30 mouse cellular contexts compared by ENCODE assay signal in the genomic region with DNA sequence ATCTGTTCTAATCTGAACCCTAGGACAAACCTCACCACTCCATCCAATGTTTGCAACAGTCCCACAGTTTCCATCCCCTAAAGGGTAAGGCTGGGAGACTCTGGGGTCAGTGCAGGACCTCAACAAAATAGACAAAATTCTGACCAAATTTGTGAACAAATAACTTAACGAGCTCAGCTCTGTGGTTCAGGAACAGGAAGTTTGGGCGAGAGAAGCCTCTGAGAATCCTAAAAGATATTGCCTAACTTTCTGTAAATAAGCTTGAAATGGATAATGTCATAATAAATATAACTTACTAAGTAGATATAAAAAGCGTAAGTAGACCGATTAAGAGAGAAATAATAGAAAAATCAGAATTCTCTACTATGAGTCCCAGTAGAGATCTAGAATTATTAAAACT.
DNase-seq lines count a peak whose midpoint lies in the region; ATAC-seq and TF ChIP-seq lines count a peak whose summit lies in the region.
"Had no signal": no experiment of that assay in that cellular context is flagged by ENCODE, and none has a peak within 500 bp of the region (broad histone marks: within the 10 kb centered on the region; RNA-seq: fewer than 3 reads in every experiment).

No protein-coding gene starts in this region.

- H3K4me2 ChIP-seq in hindbrain, postnatal 0 days (ENCODE audit: low read depth, low read length), result no peak overlapping the region
- H3K4me2 ChIP-seq in kidney, embryonic 15.5 days, result no peak overlapping the region
- H3K4me2 ChIP-seq: embryonic facial prominence, embryonic 13.5 days; embryonic facial prominence, embryonic 15.5 days; forebrain, embryonic 12.5 days had no signal

- TF ChIP-seq POLR2A in bone marrow macrophage, adult 2 months (IDR thresholded peaks at IDR 0.05; ENCODE audit: borderline replicate concordance, low read depth, low read length), result no peak

- WGBS in hindbrain, postnatal 0 days, result 89% methylated on average over 4 of the region's 4 CpGs
- 85% methylated on average over 4 of the region's 4 CpGs for WGBS in kidney, embryonic 15.5 days

- peak overlapping the region; percentile 51; the same call in 1 of the 2 replicates for H3K27ac ChIP-seq in bone marrow macrophage, adult 2 months (ENCODE audit: insufficient read depth, low read depth, low read length)
- H3K27ac ChIP-seq in hindbrain, postnatal 0 days, result no peak overlapping the region
- no peak overlapping the region for H3K27ac ChIP-seq in kidney, embryonic 15.5 days
- H3K27ac ChIP-seq: embryonic facial prominence, embryonic 13.5 days; embryonic facial prominence, embryonic 15.5 days; forebrain, embryonic 10.5 days; forebrain, embryonic 12.5 days had no signal

- no peaks in the 10 kb centered on the region for H3K9me3 ChIP-seq in hindbrain, postnatal 0 days (ENCODE audit: low read length)
- no peaks in the 10 kb centered on the region for H3K9me3 ChIP-seq in kidney, embryonic 15.5 days (replicated peaks)
- H3K9me3 ChIP-seq: embryonic facial prominence, embryonic 13.5 days; embryonic facial prominence, embryonic 15.5 days; forebrain, embryonic 10.5 days; forebrain, embryonic 12.5 days; G1E had no signal

- H3K27me3 ChIP-seq in hindbrain, postnatal 0 days (ENCODE audit: insufficient read depth, low read length), result no peaks in the 10 kb centered on the region
- H3K27me3 ChIP-seq in kidney, embryonic 15.5 days, result peaks cover 9% of the 10 kb centered on the region; the same call in 1 of the 2 replicates
- H3K27me3 ChIP-seq: CH12.LX; embryonic facial prominence, embryonic 13.5 days; embryonic facial prominence, embryonic 15.5 days; forebrain, embryonic 12.5 days; Patski had no signal

- H3K4me1 ChIP-seq in bone marrow macrophage, adult 2 months (ENCODE audit: control insufficient read depth, insufficient read depth, low read length), result peaks cover 11% of the 10 kb centered on the region
- H3K4me1 ChIP-seq in hindbrain, postnatal 0 days (ENCODE audit: insufficient read depth, low read length), result no peaks in the 10 kb centered on the region
- H3K4me1 ChIP-seq in kidney, embryonic 15.5 days, result 0 out of 2 replicates have a peak, but pooled peaks cover 4% of the 10 kb centered on the region
- H3K4me1 ChIP-seq: embryonic facial prominence, embryonic 13.5 days; embryonic facial prominence, embryonic 15.5 days; forebrain, embryonic 10.5 days; forebrain, embryonic 12.5 days had no signal

- ATAC-seq in granulocyte monocyte progenitor cell, adult 5-6 weeks (replicated peaks; ENCODE audit: poor library complexity, severe bottlenecking), result peak; percentile 61
- peak; percentile 51; the same call in 1 of the 2 replicates for ATAC-seq in megakaryocyte, adult 5-6 weeks (ENCODE audit: poor library complexity, severe bottlenecking)
- ATAC-seq in hindbrain, postnatal 0 days, result no peak
- no peak for ATAC-seq in kidney, embryonic 15.5 days (replicated peaks; ENCODE audit: low FRiP score)
- ATAC-seq: activated CD4-positive, CD25-positive, alpha-beta regulatory T cell, adult 4 months; CD4-positive, CD25-positive, alpha-beta regulatory T cell, adult 4 months; forebrain, embryonic 14.5 days; forebrain, postnatal 0 days; Patski had no signal

- TF ChIP-seq CTCF in bone marrow macrophage, adult 2 months (IDR thresholded peaks at IDR 0.05; ENCODE audit: low read depth, low read length), result no peak
- TF ChIP-seq CTCF in hindbrain, postnatal 0 days (IDR thresholded peaks at IDR 0.05; ENCODE audit: low read depth), result no peak

- H3K4me3 ChIP-seq in bone marrow macrophage, adult 2 months (ENCODE audit: insufficient read depth, low read length), result no peak overlapping the region
- no peak overlapping the region for H3K4me3 ChIP-seq in hindbrain, postnatal 0 days (ENCODE audit: low read length)
- H3K4me3 ChIP-seq in kidney, embryonic 15.5 days (replicated peaks), result no peak overlapping the region
- H3K4me3 ChIP-seq: embryonic facial prominence, embryonic 13.5 days; embryonic facial prominence, embryonic 15.5 days; erythroblast, embryonic 14.5 days; forebrain, embryonic 10.5 days; forebrain, embryonic 12.5 days had no signal

- no peak overlapping the region for H3K9ac ChIP-seq in hindbrain, postnatal 0 days (replicated peaks; ENCODE audit: low read length)
- H3K9ac ChIP-seq in kidney, embryonic 15.5 days, result no peak overlapping the region
- H3K9ac ChIP-seq: embryonic facial prominence, embryonic 13.5 days; embryonic facial prominence, embryonic 15.5 days; forebrain, embryonic 12.5 days; forebrain, postnatal 0 days had no signal

- peak; percentile 20 for DNase-seq in 416B (ENCODE audit: low read depth)
- DNase-seq in thymus, adult 18-20 months, result no peak
- DNase-seq in hindbrain, postnatal 0 days (ENCODE audit: low spot score), result no peak
- no peak for DNase-seq in spleen, postnatal 10 days (ENCODE audit: low spot score in 2 of 2)
- DNase-seq: adrenal gland, adult 8-10 months; adrenal gland, postnatal 14 days; adrenal gland, postnatal 36 days; B cell, adult 2 months; cerebellum, adult 11 months; cerebellum, adult 18-20 months; cerebellum, adult 8-10 months; cerebellum, postnatal 10 days; cerebellum, postnatal 25 days; embryo, embryonic 11 days; forebrain, postnatal 0 days had no signal

- no peaks in the 10 kb centered on the region for H3K36me3 ChIP-seq in hindbrain, postnatal 0 days (ENCODE audit: insufficient read depth, low read length)
- H3K36me3 ChIP-seq in kidney, embryonic 15.5 days, result no peaks in the 10 kb centered on the region
- H3K36me3 ChIP-seq: embryonic facial prominence, embryonic 13.5 days; embryonic facial prominence, embryonic 15.5 days; forebrain, embryonic 10.5 days; forebrain, embryonic 12.5 days; G1E had no signal

Comparison
In these comparisons a context has a peak if more than half of its experiments do, and no peak if none do; other contexts are left out.
1. ATAC-seq: peak in granulocyte monocyte progenitor cell, adult 5-6 weeks (single experiment) and megakaryocyte, adult 5-6 weeks (single experiment); none in hindbrain, postnatal 0 days (single experiment) and kidney, embryonic 15.5 days (single experiment).